ENCODE assay signal across 18 mouse cellular contexts in genomic region chr11:88363481-88363880, GRCm38 (mm10).
"Had no signal": no experiment of that assay in that cellular context is flagged by ENCODE, and none has a peak within 500 bp of the region (broad histone marks: within the 10 kb centered on the region; RNA-seq: fewer than 3 reads in every experiment).

No protein-coding gene starts in this region.

- DNase-seq: liver; liver, embryonic 13.5 days; liver, postnatal 0 days; lung, postnatal 36 days; right cerebral cortex, postnatal 14 days; thymus, adult 2 months; thymus, postnatal 25 days; thymus, postnatal 4 days had no signal

- H3K9ac ChIP-seq: liver, embryonic 13.5 days; liver, embryonic 15.5 days; liver, postnatal 0 days; midbrain, embryonic 13.5 days; midbrain, embryonic 15.5 days; neural tube, embryonic 12.5 days; stomach, embryonic 15.5 days had no signal

- H3K9me3 ChIP-seq: liver, embryonic 13.5 days; liver, embryonic 15.5 days; megakaryocyte, embryonic 14.5 days; midbrain, embryonic 13.5 days; midbrain, embryonic 15.5 days; neural tube, embryonic 12.5 days; stomach, embryonic 15.5 days had no signal

- H3K4me3 ChIP-seq: liver, embryonic 13.5 days; liver, embryonic 15.5 days; megakaryocyte, embryonic 14.5 days; midbrain, embryonic 13.5 days; midbrain, embryonic 15.5 days; neural tube, embryonic 12.5 days; stomach, embryonic 15.5 days had no signal

- ATAC-seq: liver, postnatal 0 days; midbrain, embryonic 13.5 days; midbrain, embryonic 15.5 days had no signal

- H3K27ac ChIP-seq: liver, embryonic 13.5 days; liver, embryonic 15.5 days; macrophage; midbrain, embryonic 13.5 days; midbrain, embryonic 15.5 days; neural tube, embryonic 12.5 days; stomach, embryonic 15.5 days; stomach, postnatal 0 days had no signal

- H3K36me3 ChIP-seq: liver, embryonic 15.5 days; midbrain, embryonic 15.5 days; stomach, embryonic 15.5 days had no signal

- H3K27me3 ChIP-seq: liver, embryonic 13.5 days; liver, embryonic 15.5 days; megakaryocyte, embryonic 14.5 days; midbrain, embryonic 13.5 days; midbrain, embryonic 15.5 days; neural tube, embryonic 12.5 days; stomach, embryonic 15.5 days had no signal

- H3K4me2 ChIP-seq: liver, embryonic 11.5 days; liver, embryonic 13.5 days; liver, embryonic 15.5 days; midbrain, embryonic 11.5 days; midbrain, embryonic 13.5 days; midbrain, embryonic 15.5 days; neural tube, embryonic 12.5 days; stomach, embryonic 15.5 days had no signal
